Mouse (Mus musculus): ENCODE measurements at regions not wholly inside any gene's neighbourhood (a gene's known extent, or its start where the extent isn't known, plus 50 kb on each side); places are given as distances from the start of the nearest gene placed in this dataset.
A peak's percentile ranks its signal among the peaks of the same experiment; 100 is the strongest.

DNA sequence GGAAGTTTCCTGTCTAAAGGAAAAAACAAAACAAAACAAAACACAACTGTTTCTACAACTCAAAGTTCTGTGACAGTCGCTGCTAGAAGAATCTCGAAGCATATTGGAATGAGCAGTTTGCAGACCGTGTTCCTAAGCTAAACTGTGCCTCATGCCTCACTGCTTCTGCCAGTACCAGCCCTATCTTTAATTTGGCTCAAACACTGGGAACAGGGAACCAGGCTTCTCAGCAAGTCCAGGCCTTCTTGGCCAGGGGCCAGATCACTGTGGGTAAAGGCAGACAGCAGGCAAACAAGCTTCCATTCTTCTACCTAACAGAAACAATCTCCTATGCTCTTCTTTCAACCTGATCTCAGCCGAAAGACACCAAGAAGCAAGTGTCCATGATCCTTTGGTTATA, 56.5 kb downstream of the Tmsb4x start:
- DNase-seq (peak; percentile 42), ATAC-seq (ENCODE audit: insufficient read depth) (no peak)
- H3K9me3 ChIP-seq (ENCODE audit: low read depth, low read length): no peaks in the 10 kb centered on the region
- H3K4me3 ChIP-seq (ENCODE audit: low read depth, low read length): no peak overlapping the region
- H3K4me2 ChIP-seq: no peak overlapping the region
- H3K27me3 ChIP-seq (ENCODE audit: insufficient read depth, low read length): no peaks in the 10 kb centered on the region
- H3K9ac ChIP-seq: no peak overlapping the region
- TF ChIP-seq CTCF (IDR thresholded peaks at IDR 0.05; ENCODE audit: low read depth): no peak
- no peak overlapping the region for H3K27ac ChIP-seq (ENCODE audit: low read depth)
- WGBS: 66% methylated on average over 4 of the region's 4 CpGs
- no peaks in the 10 kb centered on the region for H3K4me1 ChIP-seq (ENCODE audit: insufficient read depth)
- no peaks in the 10 kb centered on the region for H3K36me3 ChIP-seq (ENCODE audit: insufficient read depth)

DNA sequence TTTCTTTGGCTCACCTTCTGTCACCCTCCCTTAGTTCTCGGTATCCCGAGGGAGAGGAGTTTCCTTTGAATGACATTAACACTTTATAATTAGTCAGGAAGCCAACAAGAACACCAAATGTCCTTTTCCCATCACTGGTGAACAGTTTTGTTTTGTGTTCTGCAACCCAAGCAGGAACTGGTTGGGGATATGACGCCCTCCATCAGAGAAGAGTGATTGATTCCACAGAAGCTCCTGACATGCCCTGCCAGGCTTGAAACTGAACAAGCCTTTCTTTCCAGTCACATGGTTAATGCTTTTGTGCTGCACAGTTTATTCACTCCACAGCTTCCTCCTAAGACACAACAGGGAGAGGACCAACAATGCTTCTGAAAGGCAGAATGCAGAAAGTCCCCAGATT, 57.8 kb downstream of the Tmsb4x start:
- H3K27me3 ChIP-seq (ENCODE audit: insufficient read depth, low read length): no peaks in the 10 kb centered on the region
- no peak overlapping the region for H3K4me2 ChIP-seq
- H3K4me3 ChIP-seq (ENCODE audit: low read depth, low read length): no peak overlapping the region
- no peak for TF ChIP-seq CTCF (IDR thresholded peaks at IDR 0.05; ENCODE audit: low read depth)
- H3K9ac ChIP-seq: no peak overlapping the region
- no peaks in the 10 kb centered on the region for H3K9me3 ChIP-seq (ENCODE audit: low read depth, low read length)
- H3K27ac ChIP-seq (ENCODE audit: low read depth): no peak overlapping the region
- WGBS: 56% methylated on average over 3 of the region's 3 CpGs
- H3K4me1 ChIP-seq (ENCODE audit: insufficient read depth): no peaks in the 10 kb centered on the region
- DNase-seq: no peak
- no peak for ATAC-seq (ENCODE audit: insufficient read depth)
- H3K36me3 ChIP-seq (ENCODE audit: insufficient read depth): no peaks in the 10 kb centered on the region

DNA sequence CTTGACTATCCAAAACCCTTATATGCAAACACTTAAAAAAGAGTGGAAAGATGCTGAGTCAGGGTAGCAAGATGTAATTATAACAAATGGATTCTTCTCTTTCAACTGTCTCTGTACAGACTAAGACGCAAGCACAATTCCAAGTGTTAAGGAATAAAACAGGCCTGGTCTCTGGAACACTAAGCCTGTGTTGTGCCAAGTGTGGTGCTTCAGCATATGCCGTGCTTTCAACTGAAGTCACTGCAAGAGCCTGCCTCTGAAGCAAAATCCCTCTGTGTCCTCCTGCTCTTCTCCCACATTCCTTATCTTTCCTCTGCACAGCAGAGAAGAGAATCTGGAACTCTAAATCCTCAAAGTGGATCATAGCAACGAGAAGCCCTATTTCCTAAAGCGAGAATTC, 59.7 kb downstream of the Tmsb4x start:
- ATAC-seq (ENCODE audit: insufficient read depth): no peak
- Histone ChIP-seq H3K36me3 (ENCODE audit: insufficient read depth) (no peaks in the 10 kb centered on the region), H3K9me3 (ENCODE audit: low read depth, low read length) (no peaks in the 10 kb centered on the region), H3K4me1 (ENCODE audit: insufficient read depth) (no peaks in the 10 kb centered on the region), H3K4me2 (no peak overlapping the region), H3K27me3 (ENCODE audit: insufficient read depth, low read length) (no peaks in the 10 kb centered on the region), H3K27ac (ENCODE audit: low read depth) (no peak overlapping the region), H3K9ac (no peak overlapping the region), H3K4me3 (ENCODE audit: low read depth, low read length) (no peak overlapping the region)
- WGBS: 88% methylated on average over 4 of the region's 4 CpGs
- no peak for DNase-seq
- TF ChIP-seq CTCF (IDR thresholded peaks at IDR 0.05; ENCODE audit: low read depth): no peak

DNA sequence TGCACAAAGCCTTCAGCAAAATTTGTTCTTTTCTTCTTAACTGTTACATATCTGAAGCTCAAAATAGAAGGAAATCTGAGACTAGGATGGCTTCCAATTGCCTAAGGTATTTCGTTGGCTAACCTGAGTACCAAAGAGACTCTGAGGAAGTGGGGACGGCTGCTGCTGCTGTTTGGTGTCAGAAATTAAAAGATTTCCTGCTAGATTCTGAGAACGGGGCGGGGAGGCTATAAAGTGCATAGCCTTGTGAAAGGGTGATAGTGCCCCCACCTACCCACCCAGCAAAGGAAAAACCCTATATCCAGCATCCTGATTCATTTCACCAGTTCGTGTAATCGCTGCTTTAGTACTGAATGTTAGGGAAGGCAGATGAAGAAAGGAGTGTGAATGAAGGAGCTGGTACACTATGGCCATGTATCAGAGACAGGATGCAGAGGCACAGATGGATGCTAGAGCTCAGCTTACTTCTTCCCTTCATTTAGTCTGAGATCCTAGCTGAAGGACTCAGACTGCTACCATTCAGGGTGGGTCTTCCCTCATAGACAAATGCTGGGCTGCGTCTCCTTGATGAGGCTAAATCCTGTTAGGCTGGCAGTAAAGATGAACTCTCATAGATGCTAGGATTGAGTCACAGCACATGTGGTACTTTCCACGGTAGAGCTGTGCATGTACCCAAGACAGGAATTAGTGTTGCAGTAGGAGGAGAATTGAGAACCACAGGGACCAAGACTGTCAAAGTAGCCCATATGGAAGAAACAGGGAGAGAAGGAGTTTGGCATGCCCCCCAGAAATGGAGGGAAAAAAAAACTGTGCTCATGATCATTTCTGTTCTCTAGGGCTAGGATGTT, 62.4 kb downstream of the Tmsb4x start:
- no peak overlapping the region for H3K4me2 ChIP-seq
- no peak overlapping the region for H3K4me3 ChIP-seq (ENCODE audit: low read depth, low read length)
- no peak for TF ChIP-seq CTCF (IDR thresholded peaks at IDR 0.05; ENCODE audit: low read depth)
- no peaks in the 10 kb centered on the region for H3K36me3 ChIP-seq (ENCODE audit: insufficient read depth)
- no peak overlapping the region for H3K27ac ChIP-seq (ENCODE audit: low read depth)
- WGBS: 79% methylated on average over 8 of the region's 8 CpGs
- no peaks in the 10 kb centered on the region for H3K4me1 ChIP-seq (ENCODE audit: insufficient read depth)
- no peak overlapping the region for H3K9ac ChIP-seq
- DNase-seq: no peak
- no peak for ATAC-seq (ENCODE audit: insufficient read depth)
- H3K27me3 ChIP-seq (ENCODE audit: insufficient read depth, low read length): no peaks in the 10 kb centered on the region
- no peaks in the 10 kb centered on the region for H3K9me3 ChIP-seq (ENCODE audit: low read depth, low read length)

DNA sequence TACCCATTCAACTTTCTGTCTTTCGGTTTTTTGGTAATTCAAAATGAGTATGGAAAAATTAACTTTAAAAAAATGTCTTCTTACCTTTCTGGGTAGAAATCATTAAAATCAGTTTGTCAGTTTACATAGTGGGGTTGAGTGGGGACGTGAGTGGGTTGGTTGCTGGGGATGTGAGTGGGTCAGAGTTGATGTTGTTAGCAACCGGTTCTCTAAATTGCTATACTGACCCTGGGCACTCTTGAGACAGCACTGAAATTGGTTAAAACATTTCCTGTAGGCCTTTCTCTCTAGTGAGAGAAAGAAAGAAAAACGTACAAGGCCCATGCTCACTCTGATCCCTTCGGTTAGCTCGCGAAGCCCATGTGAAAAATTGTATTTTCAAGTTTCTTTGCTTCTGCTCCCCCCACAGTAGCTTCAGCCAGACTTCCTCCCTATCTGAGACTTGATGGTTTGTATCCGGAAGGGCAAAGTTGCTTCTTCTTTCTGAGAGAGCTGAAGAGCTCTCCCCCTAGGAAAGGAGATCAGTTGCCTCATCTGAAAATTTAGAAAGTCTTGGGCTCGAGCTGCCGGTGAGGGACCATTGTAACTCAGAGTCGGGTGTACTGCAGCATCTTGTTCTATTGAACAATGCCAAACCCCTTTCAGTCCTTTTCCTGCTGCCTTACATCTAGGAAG, 63.5 kb downstream of the Tmsb4x start:
- H3K27me3 ChIP-seq (ENCODE audit: insufficient read depth, low read length): no peaks in the 10 kb centered on the region
- 66% methylated on average over 11 of the region's 11 CpGs for WGBS

DNA sequence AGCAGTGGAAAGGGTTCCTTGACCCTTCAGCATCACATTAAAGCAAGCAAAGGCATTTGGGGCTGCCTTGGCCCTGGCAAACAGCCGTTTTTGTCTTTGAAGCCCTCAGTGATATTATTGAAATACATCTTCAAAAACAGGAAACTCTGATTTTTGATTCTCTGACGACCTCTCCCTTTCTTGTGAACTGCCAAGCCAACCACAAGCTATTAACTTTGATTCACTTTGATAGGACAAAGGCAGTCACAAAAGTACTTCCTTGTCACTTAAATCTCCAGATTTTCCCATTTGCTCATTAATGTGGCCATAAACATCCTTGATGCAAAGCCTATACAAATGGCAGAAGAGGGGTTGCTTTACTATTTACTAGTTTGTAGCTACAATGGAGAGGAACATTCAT, 70.0 kb downstream of the Tmsb4x start:
- DNase-seq (no peak), ATAC-seq (ENCODE audit: insufficient read depth) (no peak)
- Histone ChIP-seq H3K27me3 (ENCODE audit: insufficient read depth, low read length) (no peaks in the 10 kb centered on the region), H3K4me1 (ENCODE audit: insufficient read depth) (no peaks in the 10 kb centered on the region), H3K4me3 (ENCODE audit: low read depth, low read length) (no peak overlapping the region), H3K36me3 (ENCODE audit: insufficient read depth) (no peaks in the 10 kb centered on the region), H3K9ac (no peak overlapping the region), H3K27ac (ENCODE audit: low read depth) (no peak overlapping the region), H3K9me3 (ENCODE audit: low read depth, low read length) (no peaks in the 10 kb centered on the region), H3K4me2 (no peak overlapping the region)
- TF ChIP-seq CTCF (IDR thresholded peaks at IDR 0.05; ENCODE audit: low read depth): no peak
- 76% methylated on average over 2 of the region's 2 CpGs for WGBS

More for the DNA sequence above, 63.5 kb downstream of the Tmsb4x start:
- H3K9me3 ChIP-seq (ENCODE audit: low read depth, low read length): no peaks in the 10 kb centered on the region
- no peak overlapping the region for H3K9ac ChIP-seq
- H3K4me3 ChIP-seq (ENCODE audit: low read depth, low read length): no peak overlapping the region
- H3K27ac ChIP-seq (ENCODE audit: low read depth): no peak overlapping the region
- no peak for DNase-seq
- H3K36me3 ChIP-seq (ENCODE audit: insufficient read depth): no peaks in the 10 kb centered on the region
- H3K4me2 ChIP-seq: no peak overlapping the region
- no peaks in the 10 kb centered on the region for H3K4me1 ChIP-seq (ENCODE audit: insufficient read depth)
- ATAC-seq (ENCODE audit: insufficient read depth): no peak
- no peak for TF ChIP-seq CTCF (IDR thresholded peaks at IDR 0.05; ENCODE audit: low read depth)

DNA sequence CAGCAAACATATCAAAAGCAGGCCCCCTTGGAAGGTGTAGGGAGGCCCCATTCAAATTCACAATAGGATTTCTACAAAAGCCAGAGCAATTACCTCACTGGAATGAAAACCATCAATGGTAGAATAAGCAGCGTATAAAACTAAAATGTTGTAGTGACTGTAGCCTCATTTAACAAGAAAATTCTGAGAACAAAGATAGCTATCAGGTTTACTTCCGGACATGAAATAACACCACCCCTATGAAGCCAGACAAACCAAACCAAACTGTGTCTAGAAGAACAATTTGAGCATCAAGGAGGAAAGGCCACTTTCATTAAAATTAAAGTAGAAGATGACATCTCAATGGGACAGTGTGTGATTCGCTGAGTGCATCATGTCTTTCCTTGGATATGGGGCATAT, 74.9 kb downstream of the Tmsb4x start:
- no peak for TF ChIP-seq CTCF (IDR thresholded peaks at IDR 0.05; ENCODE audit: low read depth)
- Histone ChIP-seq H3K27ac (ENCODE audit: low read depth) (no peak overlapping the region), H3K4me2 (no peak overlapping the region), H3K9me3 (ENCODE audit: low read depth, low read length) (no peaks in the 10 kb centered on the region), H3K9ac (no peak overlapping the region), H3K4me1 (ENCODE audit: insufficient read depth) (no peaks in the 10 kb centered on the region), H3K4me3 (ENCODE audit: low read depth, low read length) (no peak overlapping the region), H3K36me3 (ENCODE audit: insufficient read depth) (no peaks in the 10 kb centered on the region), H3K27me3 (ENCODE audit: insufficient read depth, low read length) (no peaks in the 10 kb centered on the region)
- ATAC-seq (ENCODE audit: insufficient read depth) (no peak), DNase-seq (no peak)
- 94% methylated on average over 3 of the region's 3 CpGs for WGBS

Measured in lung, embryonic 14.5 days (tissue).